Mouse (Mus musculus) heart, postnatal 4 days (tissue): ENCODE data around the gene Psmb2. TPM values are rescaled to one million over a fixed set of nuclear protein-coding genes. Genes with fewer than 3 reads are reported as not detected.

Experiments
- DNase-seq: peaks from one replicate; pipeline ENCODE4 v3.0.0; 2021
- total RNA-seq, 2 experiments: library from RNA; stranded (reverse); gene quantifications; 2 replicates each; pipeline ENCODE4 v1.2.3; 2021

Gene Psmb2
- total RNA-seq, 2 experiments from 2014 or later: 161 to 162 TPM

GRCm38 (mm10) chr4:126732531-126733380 lies 55.3 kb downstream of the Psmb2 start:
- DNase-seq: no peak

GRCm38 (mm10) chr4:126734001-126734603 lies 56.7 kb downstream of the Psmb2 start:
- DNase-seq: no peak

DNA sequence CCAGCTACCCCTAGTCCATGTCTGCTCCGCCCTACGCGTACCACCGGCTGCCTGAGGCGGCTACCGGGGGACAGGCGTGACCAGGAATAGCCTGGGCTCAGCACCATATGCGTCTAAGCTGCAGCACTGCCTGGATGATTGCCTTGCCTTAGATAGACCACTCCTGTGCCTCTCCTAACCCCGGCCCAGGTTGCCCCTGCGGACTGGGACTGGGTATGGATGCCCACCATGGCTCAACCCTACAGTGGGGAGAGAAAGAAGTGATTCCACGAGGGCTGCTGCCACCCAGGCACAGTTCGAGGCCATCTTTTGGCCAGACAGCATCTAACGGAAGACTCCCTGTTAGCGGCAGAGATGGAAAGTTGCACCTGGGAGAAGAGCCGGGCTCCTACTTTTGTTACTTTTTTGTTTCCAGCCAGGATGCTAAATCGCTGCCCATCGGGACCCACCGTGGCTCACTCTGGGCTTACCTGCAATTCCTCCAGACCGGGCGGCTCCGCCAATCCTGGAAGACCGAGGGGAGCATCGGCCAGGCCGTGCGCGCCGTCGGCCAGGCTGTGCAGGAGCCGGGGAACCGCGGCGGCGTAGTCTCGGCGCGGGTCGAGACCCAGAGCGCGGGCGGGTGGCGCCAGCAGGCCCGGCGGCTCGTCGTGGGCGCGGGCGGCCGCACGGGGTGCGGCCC lies 57.4 kb downstream of the Psmb2 start:
- DNase-seq: no peak

DNA sequence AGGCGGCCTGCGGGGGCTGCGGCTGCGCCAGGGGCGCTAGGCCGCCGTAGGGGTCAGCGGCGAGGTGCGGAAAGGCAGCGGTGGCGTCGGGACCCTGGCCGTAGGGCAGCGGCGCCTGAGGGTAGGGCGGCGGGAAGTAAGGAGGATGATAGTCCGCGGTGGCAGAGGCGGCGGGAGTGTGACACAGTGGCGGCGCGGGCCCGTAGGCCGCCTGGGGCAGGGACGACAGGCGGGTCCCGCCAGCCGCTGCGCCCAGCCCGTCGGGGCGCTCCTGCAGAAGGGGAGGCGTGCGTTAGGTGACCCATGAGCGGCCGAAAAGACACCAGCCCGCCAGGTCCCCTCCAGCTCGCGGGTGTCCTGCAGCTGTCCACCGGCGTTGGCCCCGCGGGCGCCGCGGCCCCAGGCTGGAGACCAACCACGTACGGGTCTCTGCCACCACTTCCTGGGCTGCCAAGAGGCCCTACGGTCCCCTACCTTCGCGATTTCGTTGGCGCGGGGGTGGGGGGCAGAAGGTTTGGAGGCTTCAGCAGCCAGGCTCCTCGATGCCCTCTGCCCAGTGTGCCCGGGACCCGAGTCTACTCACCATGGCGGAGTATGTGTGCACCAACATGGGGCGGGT lies 58.1 kb downstream of the Psmb2 start:
- no peak for DNase-seq

DNA sequence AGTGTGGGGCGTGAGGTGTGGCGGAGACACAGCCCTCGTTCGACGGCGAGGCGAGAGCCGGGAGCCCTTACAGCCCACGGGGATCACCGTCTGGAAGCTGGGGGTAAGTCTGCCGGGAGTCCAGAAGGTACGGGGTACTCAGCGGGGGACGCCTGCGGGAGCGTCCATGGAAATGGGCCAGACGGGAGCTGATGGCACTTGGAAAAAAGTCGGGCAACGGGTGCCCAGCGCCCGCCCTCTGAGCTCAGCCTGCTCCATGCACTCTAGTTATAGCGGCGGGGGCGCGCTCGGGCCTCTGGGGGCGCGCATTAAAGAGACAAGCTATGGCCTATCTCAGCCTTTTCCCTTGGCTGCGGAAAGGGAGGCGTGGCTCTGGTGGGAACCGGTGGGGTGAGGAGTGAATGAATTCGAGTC lies 58.6 kb downstream of the Psmb2 start, which contains the start of gene Tfap2e:
TSS of gene Tfap2e (minus strand) at position 240 of the 414 bp plus-strand sequence.
- peak; percentile 65 for DNase-seq

- DNase-seq: no peak
Observed at GRCm38 (mm10) chr4:126739966-126740676, 62.7 kb downstream of the Psmb2 start.

DNA sequence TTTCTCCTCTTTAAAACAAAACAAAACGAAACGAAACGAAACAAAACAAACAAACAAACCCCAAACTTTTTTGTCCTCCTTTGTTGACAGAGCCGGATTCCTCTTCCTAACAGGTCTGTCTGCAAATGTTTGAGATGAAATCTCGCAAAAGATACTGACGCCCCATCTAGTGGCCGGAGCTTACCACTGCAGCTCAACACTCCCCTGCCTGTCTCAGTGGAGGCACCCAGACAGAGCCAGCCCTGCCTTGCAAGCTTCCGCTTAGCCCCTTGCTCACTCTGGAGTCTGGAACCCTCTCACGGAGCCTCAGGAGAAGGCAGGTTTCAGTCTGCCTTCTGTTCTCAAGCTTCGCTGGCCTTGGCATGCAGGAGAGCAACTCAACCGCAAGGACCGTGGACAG lies 64.0 kb downstream of the Psmb2 start:
- DNase-seq: peak; percentile 85

DNA sequence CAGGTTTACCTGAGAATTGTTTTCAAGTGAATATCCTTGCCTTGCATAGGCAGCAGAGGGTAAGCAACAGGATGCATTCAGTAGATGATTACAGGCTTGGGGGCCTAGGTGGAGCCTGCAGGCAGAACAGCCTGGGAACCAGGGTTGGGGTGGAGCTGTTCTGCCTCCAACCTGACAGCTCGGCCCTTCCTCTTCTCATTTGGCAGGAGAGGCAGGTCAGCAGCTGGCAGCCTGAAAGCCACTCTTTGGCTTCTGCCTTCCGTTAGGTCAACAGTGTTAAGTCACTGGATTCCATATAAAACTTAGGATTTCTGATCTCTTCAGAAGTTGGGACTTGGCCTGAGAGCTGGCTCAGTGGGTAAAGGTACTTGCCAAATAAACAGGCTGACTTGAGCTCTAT lies 65.5 kb downstream of the Psmb2 start:
- DNase-seq: no peak

GRCm38 (mm10) chr4:126743713-126744112 lies 66.3 kb downstream of the Psmb2 start:
- no peak for DNase-seq

- no peak for DNase-seq
Observed at GRCm38 (mm10) chr4:126744831-126745230, 67.4 kb downstream of the Psmb2 start.

DNA sequence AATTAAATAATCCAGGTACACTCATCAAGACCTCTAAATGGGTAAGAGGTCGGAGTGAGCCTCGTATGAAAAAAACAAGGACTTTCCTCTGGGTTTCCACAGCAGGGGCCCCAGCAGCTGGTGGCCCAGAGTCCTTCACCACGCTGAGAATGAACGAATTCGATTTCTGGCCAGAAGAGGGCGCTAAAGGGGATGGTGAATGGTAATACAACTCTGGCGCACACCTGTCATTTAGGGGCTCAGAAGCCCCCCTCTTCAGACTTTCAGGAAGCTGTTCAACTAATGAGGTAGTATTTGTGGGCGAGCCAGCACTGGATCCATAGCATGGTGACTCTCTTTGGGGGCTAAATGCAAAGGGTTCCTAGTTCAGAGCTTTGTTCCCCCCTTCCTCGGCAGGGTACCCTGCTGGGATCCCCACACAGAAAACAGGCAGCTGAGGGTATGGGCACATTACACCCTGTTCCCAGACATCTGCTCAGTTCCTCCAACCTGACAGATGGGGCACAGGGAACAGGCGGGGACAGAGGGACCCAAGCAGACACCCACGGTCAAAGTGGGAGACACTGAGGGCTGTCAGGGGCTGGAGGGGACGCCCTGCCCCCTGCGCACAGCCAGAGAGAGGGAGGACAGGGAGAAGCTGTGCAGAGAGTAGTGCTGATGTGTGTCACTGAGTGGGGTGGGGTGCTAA lies 68.2 kb downstream of the Psmb2 start:
- DNase-seq: peak; percentile 73

- no peak for DNase-seq
Observed at GRCm38 (mm10) chr4:126746194-126746840, 68.9 kb downstream of the Psmb2 start.

DNA sequence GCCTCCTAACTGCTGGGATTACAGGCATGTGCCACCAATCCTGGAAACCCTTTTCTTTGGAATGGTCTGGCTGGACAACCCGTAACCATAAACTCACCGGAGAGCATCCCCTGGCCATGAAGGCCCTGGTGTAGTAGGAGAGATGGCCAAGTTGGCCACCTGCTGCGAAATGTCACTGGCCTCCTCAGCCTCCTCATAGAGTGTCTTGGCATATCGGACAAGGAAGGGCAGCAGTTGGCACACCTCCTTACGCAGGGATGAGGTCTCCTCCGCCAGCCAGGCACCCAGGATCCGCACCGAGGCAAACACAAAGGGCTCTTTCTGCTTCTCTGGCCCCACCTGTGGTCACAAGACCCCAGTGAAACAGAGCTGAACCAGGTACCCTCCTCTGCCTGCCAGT lies 71.0 kb downstream of the Psmb2 start:
- DNase-seq: no peak

DNA sequence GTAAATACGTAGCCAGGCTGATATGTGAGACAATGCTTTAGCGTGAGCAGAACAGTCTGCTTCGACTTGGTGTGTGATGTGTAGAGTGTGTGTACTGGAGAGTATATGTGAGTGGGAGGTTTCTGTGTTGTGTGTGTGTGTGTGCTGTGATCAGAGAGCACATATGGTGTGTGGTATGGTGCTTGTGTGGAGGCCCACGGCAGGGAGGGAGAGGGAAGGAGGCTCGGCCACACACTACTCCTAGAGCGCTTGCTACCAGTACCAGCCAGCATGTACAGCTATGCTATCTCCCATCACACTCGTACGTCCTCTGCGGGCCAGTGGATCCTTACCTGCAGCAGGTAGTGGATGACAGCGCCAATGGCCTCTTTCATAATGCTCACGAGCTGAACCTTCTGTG lies 72.1 kb downstream of the Psmb2 start:
- no peak for DNase-seq

DNA sequence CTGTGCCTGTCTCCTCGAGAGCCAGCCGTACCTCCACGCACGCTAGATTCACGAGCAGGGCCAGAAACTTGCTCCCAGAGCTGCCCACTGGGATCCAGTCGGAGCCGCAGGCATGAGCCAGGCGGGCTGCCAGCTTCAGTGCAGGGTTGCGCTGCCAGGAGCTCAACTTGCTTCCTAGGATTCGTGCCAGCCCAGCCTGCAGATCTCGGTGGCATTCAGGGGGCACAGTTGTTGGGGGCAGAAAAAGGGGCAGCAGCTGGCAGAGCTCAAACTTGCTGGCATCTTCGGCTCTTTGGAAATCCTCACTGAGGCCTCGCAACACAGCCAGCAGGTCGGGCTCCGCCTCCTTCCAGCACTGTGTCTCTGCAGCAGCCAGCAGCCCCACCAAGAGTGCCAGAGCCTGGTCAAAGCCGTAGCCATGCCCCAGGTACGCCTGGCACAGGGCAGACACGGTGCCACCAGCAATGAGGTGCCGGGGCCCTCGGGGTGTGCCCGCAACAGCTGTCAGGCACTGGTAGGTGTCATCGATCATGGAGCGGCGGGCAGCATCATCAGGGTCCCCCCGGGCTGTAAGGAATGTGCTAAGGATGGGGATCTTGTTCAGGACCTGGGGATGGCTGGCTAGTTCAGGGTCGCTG lies 72.7 kb downstream of the Psmb2 start:
- DNase-seq: peak; percentile 74

DNA sequence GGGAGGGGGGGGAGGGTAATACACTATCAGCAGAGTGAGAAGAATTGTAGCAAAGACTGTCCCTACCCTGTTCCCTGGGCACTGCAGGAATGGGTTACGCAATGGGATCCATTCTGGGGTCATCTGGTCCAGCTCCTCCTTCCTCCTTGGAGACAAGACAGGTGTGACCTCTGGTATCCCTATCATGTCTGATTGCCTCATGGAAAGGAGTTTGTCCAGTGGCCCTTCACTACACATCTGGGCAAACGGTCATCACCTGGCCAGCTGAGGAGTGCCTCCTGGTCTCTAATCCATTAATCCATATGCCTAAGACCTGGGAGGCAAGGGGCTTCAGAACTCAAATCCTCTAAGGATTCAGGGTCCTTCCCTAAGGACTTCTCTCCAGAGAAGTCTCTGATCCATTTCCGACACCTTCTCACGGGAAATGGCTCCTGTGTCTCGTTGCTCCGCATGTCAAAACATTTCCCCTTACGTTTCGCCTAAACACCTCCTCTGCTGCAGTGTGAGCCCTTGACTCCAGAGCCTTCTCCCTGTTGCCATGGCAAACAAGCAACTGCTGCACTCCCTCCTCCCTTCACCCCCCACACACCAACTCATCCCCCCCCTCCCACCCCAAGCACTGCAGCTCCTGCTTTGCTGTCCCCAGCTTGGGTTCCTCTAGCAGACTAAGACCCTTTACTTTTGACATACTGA lies 73.6 kb downstream of the Psmb2 start:
- DNase-seq: no peak

DNA sequence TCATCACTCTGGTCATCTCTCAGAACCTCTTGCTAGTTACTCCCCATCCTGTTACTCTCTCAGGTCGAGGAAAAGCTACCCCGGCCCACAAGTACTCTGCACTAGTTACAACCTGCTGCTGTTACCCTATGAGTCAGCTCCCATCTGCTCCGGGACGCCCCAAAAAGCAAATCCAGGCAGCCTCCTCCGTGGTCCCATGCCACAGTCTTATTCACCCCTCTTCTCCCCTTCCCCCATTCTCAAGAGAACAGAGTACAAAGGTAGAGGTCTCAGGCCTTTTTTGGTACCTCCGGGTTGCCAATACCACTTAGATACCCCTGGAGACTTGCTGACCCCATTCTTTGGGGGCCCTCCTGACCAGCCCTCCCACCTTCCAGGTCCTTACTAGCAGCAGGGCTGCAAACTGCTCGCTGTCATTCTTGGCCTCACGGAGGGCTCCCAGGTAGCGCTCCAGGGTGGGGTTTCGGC lies 74.2 kb downstream of the Psmb2 start:
- no peak for DNase-seq

- DNase-seq: no peak
Observed at GRCm38 (mm10) chr4:126752024-126752607, 74.7 kb downstream of the Psmb2 start.

- no peak for DNase-seq
Observed at GRCm38 (mm10) chr4:126752608-126753141, 75.2 kb downstream of the Psmb2 start.
